ENCODE assay signal across 24 mouse cellular contexts in genomic region chr17:47255209-47255608, GRCm38 (mm10).
DNase-seq lines count a peak whose midpoint lies in the region; ATAC-seq and TF ChIP-seq lines count a peak whose summit lies in the region.
"Had no signal": no experiment of that assay in that cellular context is flagged by ENCODE, and none has a peak within 500 bp of the region (broad histone marks: within the 10 kb centered on the region; RNA-seq: fewer than 3 reads in every experiment).

No protein-coding gene starts in this region.

- no peaks in the 10 kb centered on the region for H3K4me1 ChIP-seq in kidney, adult 2 months (ENCODE audit: control insufficient read depth, insufficient read depth, low read length)
- peaks cover 12% of the 10 kb centered on the region for H3K4me1 ChIP-seq in lung, embryonic 15.5 days
- H3K4me1 ChIP-seq: embryonic facial prominence, embryonic 10.5 days; embryonic facial prominence, embryonic 12.5 days had no signal

- peak; percentile 4 for DNase-seq in kidney, adult 2 months
- DNase-seq in kidney, adult 8-10 months, result no peak
- no peak for DNase-seq in lung, postnatal 14 days
- peak; percentile 63 for DNase-seq in lung, postnatal 10 days
- DNase-seq in lung, postnatal 25 days (ENCODE audit: low spot score), result no peak
- peak; percentile 19 to 51 for DNase-seq in lung, postnatal 4 days
- DNase-seq: adrenal gland, adult 8-10 months; adrenal gland, postnatal 14 days; adrenal gland, postnatal 36 days; B cell, adult 2 months; cerebellum, adult 11-12 months; cerebellum, adult 2 months; cerebellum, adult 9-10 months; cerebellum, postnatal 10 days; cerebellum, postnatal 25 days had no signal

- no peaks in the 10 kb centered on the region for H3K27me3 ChIP-seq in kidney, adult 2 months (replicated peaks; ENCODE audit: control insufficient read depth, insufficient read depth, low read length)
- H3K27me3 ChIP-seq in lung, embryonic 15.5 days, result no peaks in the 10 kb centered on the region
- H3K27me3 ChIP-seq: CH12.LX; embryonic facial prominence, embryonic 12.5 days; forebrain, embryonic 13.5 days; Patski had no signal

- no peaks in the 10 kb centered on the region for H3K36me3 ChIP-seq in kidney, adult 2 months (ENCODE audit: control insufficient read depth, insufficient read depth, low read length)
- H3K36me3 ChIP-seq in lung, embryonic 15.5 days, result peaks cover 7% of the 10 kb centered on the region; the same call in 1 of the 2 replicates
- H3K36me3 ChIP-seq: G1E had no signal

- no peak overlapping the region for H3K27ac ChIP-seq in kidney, adult 2 months (ENCODE audit: insufficient read depth, low read depth, low read length)
- peak overlapping the region; percentile 24; the same call in 1 of the 2 replicates for H3K27ac ChIP-seq in lung, embryonic 15.5 days
- H3K27ac ChIP-seq: embryonic facial prominence, embryonic 10.5 days; embryonic facial prominence, embryonic 12.5 days; forebrain, embryonic 13.5 days had no signal

- no peak for TF ChIP-seq POLR2A in kidney, adult 2 months (IDR thresholded peaks at IDR 0.05; ENCODE audit: low read depth, low read length)

- H3K4me2 ChIP-seq in lung, embryonic 15.5 days, result no peak overlapping the region
- H3K4me2 ChIP-seq: embryonic facial prominence, embryonic 12.5 days; forebrain, embryonic 13.5 days had no signal

- WGBS in kidney, adult 2 months, result 59% methylated on average over 8 of the region's 8 CpGs
- WGBS in lung, embryonic 15.5 days, result 35% methylated on average over 8 of the region's 8 CpGs

- no peak for TF ChIP-seq CTCF in kidney, adult 2 months (conservative IDR thresholded peaks at IDR 0.05; ENCODE audit: insufficient read depth, insufficient read length, low read depth, low read length)

- no peak overlapping the region for H3K4me3 ChIP-seq in kidney, adult 2 months (ENCODE audit: insufficient read depth, low read depth, low read length)
- H3K4me3 ChIP-seq in lung, embryonic 15.5 days, result no peak overlapping the region
- H3K4me3 ChIP-seq: embryonic facial prominence, embryonic 10.5 days; embryonic facial prominence, embryonic 12.5 days; forebrain, embryonic 13.5 days had no signal

- no peaks in the 10 kb centered on the region for H3K9me3 ChIP-seq in lung, embryonic 15.5 days
- H3K9me3 ChIP-seq: embryonic facial prominence, embryonic 10.5 days; embryonic facial prominence, embryonic 12.5 days; forebrain, embryonic 13.5 days; G1E had no signal

- no peak overlapping the region for H3K9ac ChIP-seq in lung, embryonic 15.5 days
- H3K9ac ChIP-seq: embryonic facial prominence, embryonic 12.5 days; forebrain, embryonic 13.5 days had no signal

- ATAC-seq in lung, embryonic 15.5 days (ENCODE audit: borderline replicate concordance, extremely low read depth, low FRiP score, low TSS enrichment), result no peak
- ATAC-seq: activated CD4-positive, CD25-positive, alpha-beta regulatory T cell, adult 4 months; CD4-positive, CD25-positive, alpha-beta regulatory T cell, adult 4 months; forebrain, embryonic 13.5 days; Patski had no signal

Comparison
In these comparisons a context has a peak if more than half of its experiments do, and no peak if none do; other contexts are left out.
1. DNase-seq: peak in kidney, adult 2 months (single experiment), lung, postnatal 10 days (single experiment) and lung, postnatal 4 days (2 of 2); none in kidney, adult 8-10 months (0 of 2), lung, postnatal 14 days (single experiment) and lung, postnatal 25 days (single experiment).